Mouse (Mus musculus): Measurements from ENCODE around the gene Ndufaf3. TPM values are rescaled to one million over a fixed set of nuclear protein-coding genes. Genes with fewer than 3 reads are reported as not detected.

Ndufaf3 gene
- polyA plus RNA-seq, 1 experiment from 2014 or later, result 42.4 TPM

DNA sequence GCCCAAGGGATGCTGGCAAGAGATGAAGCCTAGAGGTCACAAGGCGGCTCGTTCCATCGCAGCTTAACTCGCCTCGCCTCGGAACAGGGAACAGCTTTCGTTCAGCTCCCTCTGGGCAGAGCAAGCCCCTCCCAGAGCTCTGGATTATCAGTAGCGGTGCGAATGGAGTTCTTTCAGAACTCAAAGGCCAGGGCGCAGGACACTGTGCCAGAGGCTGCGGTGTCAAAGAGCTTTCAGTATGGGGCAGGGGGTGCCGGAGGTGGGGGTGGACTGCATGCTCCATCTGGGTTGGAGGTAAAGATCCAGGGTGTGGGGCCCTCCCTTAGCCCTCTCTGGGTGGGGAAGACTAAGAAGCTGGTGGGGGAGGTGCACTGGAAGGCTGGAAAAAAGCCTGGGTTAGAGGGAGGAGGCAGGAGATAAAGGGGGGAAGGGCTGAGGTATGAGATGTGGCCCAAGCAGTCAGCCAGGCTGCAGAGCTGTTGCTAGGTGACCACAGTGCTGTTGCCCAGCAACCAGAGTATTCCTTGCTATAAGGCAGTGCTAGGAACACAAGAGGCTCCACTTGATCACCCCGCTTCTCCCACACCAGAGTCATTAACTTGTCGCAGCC is 20.4 kb upstream of the Ndufaf3 start:
- Histone ChIP-seq H3K4me2 (replicated peaks; ENCODE audit: low read depth) (peak overlapping the region; percentile 33), H3K27ac (replicated peaks) (peak overlapping the region; percentile 49), H3K9ac (ENCODE audit: low read length) (0 out of 2 replicates have a peak overlapping the region, but pooled peaks have one; percentile 23), H3K27me3 (ENCODE audit: control insufficient read depth, insufficient read depth, low read length) (no peaks in the 10 kb centered on the region), H3K4me1 (replicated peaks; ENCODE audit: control insufficient read depth, insufficient read depth) (no peaks in the 10 kb centered on the region; the same call in 1 of the 2 replicates), H3K4me3 (ENCODE audit: low read depth, low read length) (no peak overlapping the region), H3K36me3 (ENCODE audit: control insufficient read depth, insufficient read depth, low read length) (no peaks in the 10 kb centered on the region), H3K9me3 (ENCODE audit: control insufficient read depth, low read length) (no peaks in the 10 kb centered on the region)
- WGBS, result 6% methylated on average over 14 of the region's 14 CpGs
- peak; percentile 68 for DNase-seq (ENCODE audit: low spot score)
- ATAC-seq (ENCODE audit: low FRiP score, low TSS enrichment), result peak; percentile 81
- TF ChIP-seq CTCF (IDR thresholded peaks at IDR 0.05; ENCODE audit: low read depth), result no peak
- no peak for TF ChIP-seq EP300 (optimal IDR thresholded peaks at IDR 0.05)

DNA sequence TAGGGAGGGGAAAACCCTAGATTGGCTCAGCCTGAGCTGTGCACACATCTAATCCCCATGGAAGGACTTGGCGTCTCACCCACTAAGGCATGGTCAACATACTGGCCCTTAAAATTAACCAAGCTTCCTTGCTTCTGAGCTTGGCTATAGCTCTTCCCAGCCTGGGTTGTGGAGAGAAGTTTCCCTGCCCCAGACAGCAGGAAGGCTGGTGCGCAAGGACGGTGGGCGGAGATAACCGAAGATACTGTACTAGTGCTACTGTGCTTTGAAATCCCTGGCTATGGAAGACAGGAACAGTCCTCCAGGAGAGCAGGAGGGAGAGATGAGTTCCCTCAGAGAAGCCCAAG is 12.1 kb upstream of the Ndufaf3 start:
- 0 out of 2 replicates have a peak, but pooled peaks cover 2% of the 10 kb centered on the region for H3K4me1 ChIP-seq (replicated peaks; ENCODE audit: control insufficient read depth, insufficient read depth)
- ATAC-seq (ENCODE audit: low FRiP score, low TSS enrichment) (no peak), DNase-seq (ENCODE audit: low spot score) (no peak)
- TF ChIP-seq CTCF (IDR thresholded peaks at IDR 0.05; ENCODE audit: low read depth), result no peak
- H3K9ac ChIP-seq (ENCODE audit: low read length), result peak overlapping the region; percentile 85
- H3K9me3 ChIP-seq (ENCODE audit: control insufficient read depth, low read length), result no peaks in the 10 kb centered on the region
- peak overlapping the region; percentile 78 for H3K4me2 ChIP-seq (replicated peaks; ENCODE audit: low read depth)
- H3K4me3 ChIP-seq (ENCODE audit: low read depth, low read length), result peak overlapping the region; percentile 50
- H3K36me3 ChIP-seq (ENCODE audit: control insufficient read depth, insufficient read depth, low read length), result peaks cover 2% of the 10 kb centered on the region; the same call in 1 of the 2 replicates
- H3K27ac ChIP-seq (replicated peaks), result peak overlapping the region; percentile 86; the same call in 1 of the 2 replicates
- no peaks in the 10 kb centered on the region for H3K27me3 ChIP-seq (ENCODE audit: control insufficient read depth, insufficient read depth, low read length)
- WGBS, result 54% methylated on average over 5 of the region's 5 CpGs

DNA sequence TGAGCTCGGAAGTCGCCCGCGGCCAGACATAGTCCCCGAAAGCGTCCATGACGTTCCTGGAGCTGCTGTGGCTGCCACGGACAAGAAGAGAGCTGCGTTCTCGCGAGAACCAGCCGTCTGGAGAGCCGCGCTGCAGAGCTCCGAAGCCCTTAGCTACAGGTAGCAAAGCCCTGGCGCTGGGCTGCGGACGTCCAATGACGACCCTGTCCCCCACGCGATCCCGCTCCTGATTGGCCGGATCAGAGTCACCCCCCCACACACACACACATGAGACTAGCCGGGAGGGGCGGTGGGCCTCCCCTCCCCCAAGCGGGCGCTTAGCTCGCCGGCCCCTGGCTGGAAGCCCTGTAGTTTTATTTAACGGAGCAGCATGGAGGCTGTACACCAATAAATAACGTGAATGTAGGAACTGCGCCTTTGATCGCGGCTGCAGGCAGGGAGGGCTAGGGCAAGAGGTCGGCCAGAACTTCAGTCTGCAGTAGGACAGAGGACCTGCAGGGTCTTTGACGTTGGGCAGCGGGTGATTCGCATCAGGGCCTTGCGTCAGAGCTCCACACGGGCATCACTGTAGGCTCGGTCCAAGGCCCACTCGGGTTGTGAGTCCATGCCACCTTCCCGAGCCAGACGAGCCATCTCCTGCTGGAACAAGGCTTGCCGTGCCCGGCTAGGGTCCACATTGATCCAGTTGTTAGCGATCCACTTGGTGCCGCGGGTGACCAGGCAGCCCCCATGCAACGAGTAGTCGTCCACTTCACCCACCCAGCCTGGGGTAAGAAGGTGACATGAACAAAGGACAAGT is 11.5 kb upstream of the Ndufaf3 start, which contains the start of gene Wdr6:
TSS of gene Wdr6 (minus strand) at position 195 of the 799 bp plus-strand sequence.
- Histone ChIP-seq H3K27ac (replicated peaks) (peak within 1 kb of the TSS; percentile 86), H3K36me3 (ENCODE audit: control insufficient read depth, insufficient read depth, low read length) (peaks cover 2% of the 10 kb centered on the region; the same call in 1 of the 2 replicates), H3K4me2 (replicated peaks; ENCODE audit: low read depth) (peak within 1 kb of the TSS; percentile 78), H3K9ac (ENCODE audit: low read length) (peak within 1 kb of the TSS; percentile 85), H3K4me1 (replicated peaks; ENCODE audit: control insufficient read depth, insufficient read depth) (0 out of 2 replicates have a peak, but pooled peaks cover 2% of the 10 kb centered on the region), H3K4me3 (ENCODE audit: low read depth, low read length) (peak within 1 kb of the TSS; percentile 50), H3K9me3 (ENCODE audit: control insufficient read depth, low read length) (no peaks in the 10 kb centered on the region), H3K27me3 (ENCODE audit: control insufficient read depth, insufficient read depth, low read length) (no peaks in the 10 kb centered on the region)
- TF ChIP-seq CTCF (IDR thresholded peaks at IDR 0.05; ENCODE audit: low read depth), result 0 out of 2 replicates have a peak, but pooled peaks have one; percentile 16
- peak; percentile 96 for TF ChIP-seq EP300 (optimal IDR thresholded peaks at IDR 0.05)
- ATAC-seq (ENCODE audit: low FRiP score, low TSS enrichment), result peak; percentile 94
- DNase-seq (ENCODE audit: low spot score), result peak; percentile 93
- WGBS, result 4% methylated on average over 51 of the region's 51 CpGs

DNA sequence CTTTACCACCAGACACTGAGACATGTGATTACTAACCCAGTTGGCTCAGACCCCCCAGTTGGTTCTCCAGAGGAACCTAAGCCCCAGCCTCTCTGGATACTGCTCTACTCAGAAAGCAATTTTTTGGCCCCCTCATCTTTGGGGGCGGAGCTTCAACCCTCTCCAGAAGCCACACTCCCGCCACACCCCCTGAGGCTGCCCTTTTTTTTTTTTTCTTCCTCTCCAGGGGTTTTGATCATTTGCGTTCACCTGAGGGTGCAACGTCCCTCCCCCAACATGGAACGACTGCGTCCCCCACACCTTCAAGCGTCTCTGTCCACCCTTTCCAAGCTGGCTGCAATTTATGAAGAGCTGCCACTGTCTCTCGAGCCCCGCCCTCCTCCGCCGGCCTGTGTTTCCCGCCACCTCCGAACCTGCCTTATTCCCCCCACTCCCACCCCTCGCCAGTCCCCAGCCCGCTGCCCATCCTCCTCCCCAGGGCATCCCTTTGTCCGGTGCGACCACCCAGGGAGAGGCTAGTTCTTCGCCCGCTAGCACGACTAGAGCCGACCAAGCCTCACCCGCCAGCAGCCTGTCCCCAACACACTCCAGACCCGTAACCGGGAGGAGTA is 10.8 kb upstream of the Ndufaf3 start:
- Histone ChIP-seq H3K27me3 (ENCODE audit: control insufficient read depth, insufficient read depth, low read length) (no peaks in the 10 kb centered on the region), H3K9ac (ENCODE audit: low read length) (peak overlapping the region; percentile 85), H3K4me2 (replicated peaks; ENCODE audit: low read depth) (peak overlapping the region; percentile 78), H3K27ac (replicated peaks) (peak overlapping the region; percentile 86), H3K36me3 (ENCODE audit: control insufficient read depth, insufficient read depth, low read length) (peaks cover 6% of the 10 kb centered on the region), H3K4me1 (replicated peaks; ENCODE audit: control insufficient read depth, insufficient read depth) (0 out of 2 replicates have a peak, but pooled peaks cover 2% of the 10 kb centered on the region), H3K9me3 (ENCODE audit: control insufficient read depth, low read length) (no peaks in the 10 kb centered on the region), H3K4me3 (ENCODE audit: low read depth, low read length) (peak overlapping the region; percentile 50)
- WGBS, result under 1% methylated on average over 24 of the region's 24 CpGs
- no peak for TF ChIP-seq EP300 (optimal IDR thresholded peaks at IDR 0.05)
- TF ChIP-seq CTCF (IDR thresholded peaks at IDR 0.05; ENCODE audit: low read depth), result no peak
- DNase-seq (ENCODE audit: low spot score) (peak; percentile 63), ATAC-seq (ENCODE audit: low FRiP score, low TSS enrichment) (no peak; the same call in 1 of the 2 replicates)

DNA sequence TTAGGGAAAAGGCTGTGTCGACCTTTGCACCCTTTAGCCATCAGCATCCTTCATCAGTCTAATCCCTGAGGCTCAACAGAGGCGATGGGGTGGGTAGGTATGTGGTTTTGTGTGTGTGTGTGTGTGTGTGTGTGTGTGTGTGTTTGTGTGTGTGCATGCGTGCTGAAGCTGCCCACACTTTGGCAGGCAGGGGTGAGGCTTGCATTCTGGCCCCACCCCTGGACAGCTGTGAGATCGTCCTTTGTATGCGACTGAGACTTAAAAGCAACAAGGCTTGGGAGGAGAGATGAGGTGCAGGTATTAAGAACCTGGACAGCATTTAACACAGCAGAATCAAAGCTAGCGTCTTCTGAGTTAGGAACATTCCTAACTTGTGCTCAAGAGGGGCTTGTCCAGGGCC is 9.8 kb upstream of the Ndufaf3 start:
- H3K9me3 ChIP-seq (ENCODE audit: control insufficient read depth, low read length), result no peaks in the 10 kb centered on the region
- peak overlapping the region; percentile 43; the same call in 1 of the 2 replicates for H3K9ac ChIP-seq (ENCODE audit: low read length)
- no peak overlapping the region for H3K4me3 ChIP-seq (ENCODE audit: low read depth, low read length)
- no peak overlapping the region for H3K27ac ChIP-seq (replicated peaks)
- H3K27me3 ChIP-seq (ENCODE audit: control insufficient read depth, insufficient read depth, low read length), result no peaks in the 10 kb centered on the region
- WGBS, result 36% methylated on average over 6 of the region's 6 CpGs
- H3K4me1 ChIP-seq (replicated peaks; ENCODE audit: control insufficient read depth, insufficient read depth), result 0 out of 2 replicates have a peak, but pooled peaks cover 2% of the 10 kb centered on the region
- H3K4me2 ChIP-seq (replicated peaks; ENCODE audit: low read depth), result peak overlapping the region; percentile 78
- DNase-seq (ENCODE audit: low spot score) (no peak), ATAC-seq (ENCODE audit: low FRiP score, low TSS enrichment) (no peak)
- H3K36me3 ChIP-seq (ENCODE audit: control insufficient read depth, insufficient read depth, low read length), result peaks cover 15% of the 10 kb centered on the region
- TF ChIP-seq EP300 (optimal IDR thresholded peaks at IDR 0.05) (no peak), CTCF (IDR thresholded peaks at IDR 0.05; ENCODE audit: low read depth) (no peak)

Measured in stomach, postnatal 0 days (tissue).